Mouse (Mus musculus): ENCODE data around the gene Ric8a.

GRCm38 (mm10) chr7:140839556-140839955, 17.2 kb upstream of the Ric8a start:
- no peak for TF ChIP-seq CTCF (conservative IDR thresholded peaks at IDR 0.05; ENCODE audit: insufficient read depth, insufficient read length, low read depth, low read length)
- TF ChIP-seq POLR2A (IDR thresholded peaks at IDR 0.05; ENCODE audit: low read depth, low read length) = no peak
